Mouse (Mus musculus): ENCODE data around the gene Spz1.

DNA sequence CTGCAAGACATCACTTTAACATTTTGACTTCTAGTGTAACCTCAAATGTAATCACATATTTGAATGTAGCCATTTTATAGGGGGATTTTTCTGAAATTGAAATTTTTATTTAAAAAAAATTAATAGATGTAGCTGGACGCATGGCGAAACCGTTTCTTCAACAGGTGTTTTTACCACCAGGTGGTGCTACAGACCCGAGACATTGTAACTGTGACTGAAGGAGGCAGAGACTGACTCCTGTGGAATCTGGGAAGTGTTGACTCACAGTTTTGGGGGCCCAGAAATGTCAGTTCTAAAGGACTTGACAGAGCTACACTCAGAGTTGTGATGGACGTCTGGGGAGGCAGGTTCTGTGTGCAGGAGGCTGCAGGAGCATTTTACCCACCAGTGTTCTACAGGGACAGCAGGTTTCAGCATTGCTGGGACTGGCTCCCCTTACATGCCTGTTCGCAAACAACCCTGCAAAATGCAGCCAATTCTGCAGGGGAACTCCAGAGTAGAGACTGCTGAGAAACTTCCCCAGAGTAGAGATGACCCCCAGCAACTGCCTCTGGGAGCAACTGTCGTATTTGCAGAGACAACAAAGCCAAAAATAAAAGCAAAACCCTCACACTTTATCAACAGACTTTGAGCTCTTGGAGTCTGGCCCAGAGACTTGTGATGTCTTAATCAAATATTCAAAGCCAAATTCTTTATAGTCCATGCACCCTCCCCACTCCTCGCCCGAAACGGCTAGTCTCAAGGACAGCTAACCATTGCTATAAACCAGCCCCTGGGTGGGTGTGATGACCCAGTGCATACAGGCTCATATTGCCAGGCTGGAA is 4.5 kb upstream of the Spz1 start:
- TF ChIP-seq POLR2A (IDR thresholded peaks at IDR 0.05; ENCODE audit: borderline replicate concordance, extremely low read depth, low read depth, low read length): no peak
- peak; percentile 48; the same call in 1 of the 2 replicates for TF ChIP-seq CTCF (IDR thresholded peaks at IDR 0.05; ENCODE audit: insufficient read depth, low read length)

Measured in lung, adult 2 months (tissue).